Mouse (Mus musculus) limb, embryonic 12.5 days (tissue): ENCODE data around the gene Ski. TPM values are rescaled to one million over a fixed set of nuclear protein-coding genes. Genes with fewer than 3 reads are reported as not detected.

Experiments
- ATAC-seq: fragments of 200-750 bp; cut with Nextera tagmentation; 2 replicates; pipeline ENCODE4 v1.8.0; 2017; ENCODE audit warnings: low read depth, moderate TSS enrichment; ENCODE audit not compliant: insufficient number of reproducible peaks, insufficient read depth, low FRiP score, low TSS enrichment
- H3K27ac ChIP-seq: fragments of 300-500 bp; sonication (generic); 2 replicates; pipeline ENCODE4 v1.5.1; 2016; ENCODE audit warnings: mild to moderate bottlenecking, moderate library complexity
- H3K27me3 ChIP-seq: fragments of 300-500 bp; sonication (generic); 2 replicates; pipeline ENCODE4 v1.6.1; 2016; ENCODE audit warnings: mild to moderate bottlenecking, moderate library complexity
- H3K36me3 ChIP-seq: fragments of 300-500 bp; sonication (generic); 2 replicates; pipeline ENCODE4 v1.6.1; 2016; ENCODE audit warnings: mild to moderate bottlenecking, moderate library complexity
- H3K4me1 ChIP-seq: fragments of 300-500 bp; sonication (generic); replicated peaks from 2 replicates; pipeline ENCODE4 v1.6.1; 2016
- H3K4me2 ChIP-seq: fragments of 300-500 bp; sonication (generic); 2 replicates; pipeline ENCODE4 v1.6.1; 2016; ENCODE audit warnings: mild to moderate bottlenecking, moderate library complexity
- H3K4me3 ChIP-seq: fragments of 300-500 bp; sonication (generic); replicated peaks from 2 replicates; pipeline ENCODE4 v1.5.1; 2016; ENCODE audit warnings: mild to moderate bottlenecking
- H3K9ac ChIP-seq: fragments of 300-500 bp; sonication (generic); replicated peaks from 2 replicates; pipeline ENCODE4 v1.6.1; 2016; ENCODE audit warnings: mild to moderate bottlenecking, moderate library complexity
- H3K9me3 ChIP-seq: fragments of 300-500 bp; sonication (generic); 2 replicates; pipeline ENCODE4 v1.6.1; 2016; ENCODE audit warnings: mild to moderate bottlenecking, moderate library complexity
- WGBS: fragments of 180-500 bp; shearing (Covaris S2); methylation state at CpG from one replicate; pipeline ENCODE4 v1.1.7; 2016; 5-methylcytosine and 5-hydroxymethylcytosine counted together
- polyA plus RNA-seq: library from polyadenylated mRNA; unstranded; fragments of >200 nt; fragmentation: Nextera tagmentation; extraction: Ambion mirVana; gene quantifications from 2 replicates; pipeline ENCODE4 v1.2.1, GENCODE M21; 2016

The Ski gene
- polyA plus RNA-seq, 1 experiment from 2014 or later = 18.8 TPM

GRCm38 (mm10) chr4:155128411-155128810 lies 94.0 kb downstream of the Ski start:
- Histone ChIP-seq H3K27ac (no peak overlapping the region), H3K4me3 (no peak overlapping the region), H3K4me2 (no peak overlapping the region), H3K9ac (no peak overlapping the region), H3K27me3 (0 out of 2 replicates have a peak, but pooled peaks cover 5% of the 10 kb centered on the region), H3K9me3 (no peaks in the 10 kb centered on the region), H3K4me1 (peaks cover 60% of the 10 kb centered on the region), H3K36me3 (no peaks in the 10 kb centered on the region)
- WGBS = 83% methylated on average over 15 of the region's 15 CpGs
- ATAC-seq = no peak

DNA sequence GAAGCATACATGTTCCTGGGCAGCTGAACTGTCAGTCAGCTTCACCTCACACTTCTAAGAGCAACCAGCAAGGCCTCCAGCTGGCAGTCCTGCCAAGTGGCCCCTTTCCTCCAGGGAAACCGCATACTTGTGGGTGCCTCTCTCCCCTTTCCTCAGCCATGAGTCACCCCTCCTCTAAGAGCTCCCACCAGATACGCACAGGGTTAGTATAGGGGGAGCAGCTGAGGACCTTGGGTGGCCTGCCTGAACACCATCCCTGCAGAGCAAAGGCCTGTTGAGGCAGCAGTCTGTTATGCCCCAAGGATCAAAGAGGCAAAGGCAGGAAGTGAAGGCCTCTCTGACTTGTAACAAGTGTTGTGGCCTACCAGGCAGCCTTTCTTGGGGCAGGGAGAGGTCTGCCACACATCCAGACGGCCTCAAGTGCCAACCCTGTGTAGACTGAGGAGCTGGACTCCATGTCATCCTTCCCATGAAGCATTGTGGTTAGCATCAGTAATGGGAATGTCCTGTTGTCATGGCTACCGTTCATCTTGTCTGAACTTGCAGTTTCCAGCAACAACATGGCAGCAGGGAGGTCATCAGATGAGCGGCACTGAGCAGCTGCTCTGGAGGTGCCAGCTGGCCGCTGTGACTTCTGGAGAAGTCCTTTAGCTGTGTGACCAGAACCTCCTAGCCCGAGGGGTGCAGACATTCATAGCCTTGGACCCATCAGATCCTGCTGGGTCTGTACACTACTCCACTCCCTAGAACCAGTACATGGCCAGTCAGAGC lies 95.6 kb downstream of the Ski start:
- Histone ChIP-seq H3K4me2 (no peak overlapping the region), H3K27me3 (0 out of 2 replicates have a peak, but pooled peaks cover 5% of the 10 kb centered on the region), H3K27ac (no peak overlapping the region), H3K36me3 (no peaks in the 10 kb centered on the region), H3K9ac (no peak overlapping the region), H3K4me1 (peaks cover 70% of the 10 kb centered on the region), H3K4me3 (no peak overlapping the region), H3K9me3 (no peaks in the 10 kb centered on the region)
- ATAC-seq = no peak
- WGBS = 67% methylated on average over 7 of the region's 7 CpGs

DNA sequence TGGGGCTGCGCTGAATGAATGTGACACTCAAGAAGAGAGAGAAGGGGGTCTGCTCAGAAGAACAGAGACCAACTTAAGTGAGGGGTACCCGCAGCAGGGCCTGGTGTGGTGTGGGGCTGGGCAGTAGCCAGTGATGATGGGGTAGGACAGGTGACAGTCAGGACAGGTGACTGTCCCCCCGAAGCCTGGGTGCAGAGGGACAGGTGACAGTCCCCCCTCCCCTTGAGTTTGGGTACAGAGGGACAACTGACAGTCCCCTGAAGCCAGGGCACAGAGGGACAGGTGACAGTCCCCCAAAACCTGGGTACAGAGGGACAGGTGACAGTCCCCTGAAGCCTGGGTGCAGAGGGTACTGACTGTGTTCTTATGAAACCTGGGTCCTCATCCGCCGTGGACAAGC lies 96.2 kb downstream of the Ski start:
- peaks cover 75% of the 10 kb centered on the region for H3K4me1 ChIP-seq
- no peak for ATAC-seq
- 0 out of 2 replicates have a peak, but pooled peaks cover 5% of the 10 kb centered on the region for H3K27me3 ChIP-seq
- no peaks in the 10 kb centered on the region for H3K36me3 ChIP-seq
- WGBS = 85% methylated on average over 5 of the region's 5 CpGs
- no peak overlapping the region for H3K4me2 ChIP-seq
- H3K27ac ChIP-seq = no peak overlapping the region
- no peaks in the 10 kb centered on the region for H3K9me3 ChIP-seq
- H3K9ac ChIP-seq = no peak overlapping the region
- no peak overlapping the region for H3K4me3 ChIP-seq

DNA sequence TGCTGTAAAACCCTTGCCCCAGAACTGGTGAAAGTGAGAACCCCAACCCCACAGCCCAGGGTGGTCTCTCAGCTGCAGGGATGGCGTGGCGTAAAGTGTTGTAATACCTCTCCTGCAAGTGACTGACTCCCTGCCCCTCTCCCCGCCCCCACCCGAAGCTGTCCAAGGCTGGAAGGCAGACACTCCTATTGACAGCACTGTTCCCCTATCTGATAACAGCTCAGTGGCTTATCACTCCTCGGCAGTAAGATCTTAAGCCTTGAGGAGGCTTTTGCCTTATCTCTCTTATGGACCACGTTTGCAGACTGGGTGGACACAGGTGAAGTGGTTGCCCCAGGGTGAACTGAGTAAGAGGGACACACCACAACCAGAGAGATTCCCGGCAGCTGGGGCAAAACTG lies 97.1 kb downstream of the Ski start:
- Histone ChIP-seq H3K4me2 (no peak overlapping the region), H3K27me3 (0 out of 2 replicates have a peak, but pooled peaks cover 5% of the 10 kb centered on the region), H3K27ac (no peak overlapping the region), H3K9me3 (no peaks in the 10 kb centered on the region), H3K9ac (no peak overlapping the region), H3K4me1 (peaks cover 77% of the 10 kb centered on the region), H3K4me3 (no peak overlapping the region), H3K36me3 (no peaks in the 10 kb centered on the region)
- ATAC-seq = no peak
- 41% methylated on average over 7 of the region's 7 CpGs for WGBS

DNA sequence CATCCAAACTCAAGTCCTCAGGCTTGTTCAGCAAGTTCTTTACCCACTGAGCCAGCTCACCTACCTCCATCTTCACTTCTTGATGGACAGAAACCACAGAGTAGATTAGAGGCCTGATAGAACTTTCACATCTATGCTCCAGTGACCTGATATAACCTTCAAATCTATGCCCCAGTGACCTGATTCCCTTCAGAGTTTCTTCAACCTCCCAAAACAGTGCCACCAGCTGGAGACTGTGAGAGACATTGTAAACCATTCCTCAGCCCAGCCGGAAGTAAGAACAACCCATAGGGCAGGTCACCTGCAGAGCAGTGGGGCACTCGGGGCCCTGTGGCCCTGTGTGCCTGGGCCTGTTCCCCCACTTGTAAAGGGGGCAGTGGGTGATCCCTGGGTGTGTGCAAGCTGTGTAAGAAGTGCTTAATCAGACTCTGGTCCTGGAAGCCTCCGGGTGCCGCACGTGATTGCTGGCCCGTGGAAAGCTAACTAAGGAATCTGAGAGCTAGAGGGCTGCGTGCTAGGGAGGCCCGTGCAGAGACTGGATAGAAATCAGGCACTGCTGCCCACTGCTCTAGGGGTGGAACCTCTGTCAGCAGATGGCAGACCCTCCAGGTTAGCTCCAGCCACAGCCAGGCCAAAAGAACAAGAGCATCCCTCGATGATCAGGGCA lies 98.4 kb downstream of the Ski start:
- ATAC-seq = no peak
- Histone ChIP-seq H3K9ac (0 out of 2 replicates have a peak overlapping the region, but pooled peaks have one; percentile 12), H3K4me1 (peaks cover 74% of the 10 kb centered on the region), H3K27me3 (no peaks in the 10 kb centered on the region), H3K9me3 (no peaks in the 10 kb centered on the region), H3K4me2 (no peak overlapping the region), H3K4me3 (no peak overlapping the region), H3K36me3 (no peaks in the 10 kb centered on the region), H3K27ac (peak overlapping the region; percentile 97)
- WGBS = 74% methylated on average over 9 of the region's 9 CpGs

DNA sequence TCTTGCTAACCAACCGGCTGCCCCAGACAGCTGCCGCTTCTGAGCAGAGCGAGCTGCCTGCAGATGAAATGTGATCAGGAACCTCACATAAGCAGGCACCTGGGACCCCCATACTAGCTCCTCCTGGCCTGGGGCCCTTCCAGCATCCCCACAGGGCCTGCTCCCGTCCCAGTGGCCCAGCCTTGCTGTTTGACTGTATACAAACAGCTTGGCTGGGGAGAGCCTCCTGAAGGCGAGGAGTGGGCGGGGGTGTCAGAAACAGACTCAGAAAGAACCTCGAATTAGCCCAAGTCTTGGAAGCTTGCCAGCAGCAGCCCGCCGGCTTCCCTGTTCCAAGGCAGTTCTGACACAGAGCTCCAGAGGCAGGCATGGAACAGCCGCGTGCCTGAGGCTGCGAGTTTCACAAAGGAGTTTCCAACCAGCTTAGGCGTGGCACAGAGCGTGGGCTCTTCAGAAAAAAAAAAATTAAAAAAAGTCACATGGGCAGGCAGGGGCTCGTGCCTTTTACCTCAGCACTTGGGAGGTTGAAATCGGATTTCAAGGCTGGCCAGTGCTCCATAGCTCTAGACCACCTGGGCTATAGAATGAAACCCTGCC lies 99.8 kb downstream of the Ski start:
- ATAC-seq = peak; percentile 69
- no peak overlapping the region; the same call in 1 of the 2 replicates for H3K9ac ChIP-seq

DNA sequence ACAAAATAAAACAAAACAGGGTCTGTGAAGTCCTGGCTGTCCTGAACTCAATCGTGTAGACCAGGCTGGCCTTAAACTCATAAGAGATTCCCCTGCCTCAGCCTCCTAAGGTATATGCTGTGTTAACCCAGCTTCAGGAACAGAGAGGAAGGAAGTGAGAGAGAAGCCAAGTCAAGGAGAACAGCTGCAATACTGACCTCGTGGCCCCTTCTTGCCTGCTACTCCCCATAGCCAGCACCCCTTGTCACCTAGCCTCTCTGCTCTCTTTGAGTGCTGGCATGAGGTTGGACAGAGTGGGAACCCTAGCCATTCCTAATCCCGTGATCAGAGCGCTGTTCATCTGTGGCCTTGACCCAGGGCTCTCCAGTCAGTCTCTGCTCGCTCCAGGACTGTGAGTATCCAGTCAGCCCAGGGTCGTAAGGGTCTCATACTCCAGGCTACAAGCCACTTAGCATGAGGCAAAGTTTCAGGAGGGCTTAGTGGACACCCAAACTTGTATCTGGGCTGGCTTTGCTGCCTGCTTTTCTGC lies 100.4 kb downstream of the Ski start:
- no peaks in the 10 kb centered on the region for H3K36me3 ChIP-seq
- H3K27ac ChIP-seq = peak overlapping the region; percentile 97
- H3K4me1 ChIP-seq = peaks cover 75% of the 10 kb centered on the region
- H3K9me3 ChIP-seq = peaks cover 5% of the 10 kb centered on the region
- H3K9ac ChIP-seq = no peak overlapping the region
- H3K27me3 ChIP-seq = no peaks in the 10 kb centered on the region
- peak overlapping the region; percentile 45 for H3K4me2 ChIP-seq
- peak overlapping the region; percentile 9; the same call in 1 of the 2 replicates for H3K4me3 ChIP-seq
- ATAC-seq = peak; percentile 11; the same call in 1 of the 2 replicates
- 69% methylated on average over 6 of the region's 6 CpGs for WGBS

More for the DNA sequence above, 99.8 kb downstream of the Ski start:
- WGBS = 7% methylated on average over 16 of the region's 16 CpGs
- Histone ChIP-seq H3K27me3 (no peaks in the 10 kb centered on the region), H3K27ac (peak overlapping the region; percentile 97), H3K9me3 (peaks cover 5% of the 10 kb centered on the region), H3K36me3 (no peaks in the 10 kb centered on the region), H3K4me1 (peaks cover 76% of the 10 kb centered on the region), H3K4me3 (peak overlapping the region; percentile 9; the same call in 1 of the 2 replicates), H3K4me2 (peak overlapping the region; percentile 45)

DNA sequence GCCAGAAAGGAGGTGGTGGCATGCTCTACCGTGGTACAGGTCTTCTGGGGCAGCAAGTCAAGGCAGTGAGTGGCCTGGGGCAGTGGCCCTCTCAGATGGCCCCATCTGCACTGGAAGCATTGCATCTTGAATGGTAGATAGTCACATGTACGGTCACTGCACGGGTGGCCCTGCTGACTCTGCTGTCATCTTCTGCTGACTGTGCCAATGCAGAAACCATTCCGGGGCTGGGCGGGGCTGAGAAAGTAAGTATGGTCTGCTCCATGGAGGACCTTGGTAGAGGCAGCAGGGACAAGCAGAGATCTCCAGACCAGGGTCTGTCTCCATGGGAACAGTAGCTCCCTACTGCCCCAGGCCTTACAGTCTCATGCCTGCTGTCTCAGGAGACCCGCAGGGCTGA lies 101.2 kb downstream of the Ski start:
- H3K27ac ChIP-seq = peak overlapping the region; percentile 97
- no peak for ATAC-seq
- no peak overlapping the region for H3K4me3 ChIP-seq
- H3K4me1 ChIP-seq = peaks cover 68% of the 10 kb centered on the region
- no peak overlapping the region for H3K4me2 ChIP-seq
- no peaks in the 10 kb centered on the region for H3K36me3 ChIP-seq
- H3K9ac ChIP-seq = no peak overlapping the region
- H3K9me3 ChIP-seq = peaks cover 5% of the 10 kb centered on the region
- 89% methylated on average over 6 of the region's 6 CpGs for WGBS
- H3K27me3 ChIP-seq = no peaks in the 10 kb centered on the region

- H3K9ac ChIP-seq = no peak overlapping the region
- peaks cover 64% of the 10 kb centered on the region for H3K4me1 ChIP-seq
- H3K4me2 ChIP-seq = no peak overlapping the region
- peaks cover 5% of the 10 kb centered on the region for H3K9me3 ChIP-seq
- H3K27ac ChIP-seq = peak overlapping the region; percentile 97
- no peak for ATAC-seq
- H3K4me3 ChIP-seq = no peak overlapping the region
- WGBS = 49% methylated on average over 5 of the region's 5 CpGs
- no peaks in the 10 kb centered on the region for H3K36me3 ChIP-seq
- H3K27me3 ChIP-seq = no peaks in the 10 kb centered on the region
Measured at GRCm38 (mm10) chr4:155120583-155120982, 101.8 kb downstream of the Ski start.

DNA sequence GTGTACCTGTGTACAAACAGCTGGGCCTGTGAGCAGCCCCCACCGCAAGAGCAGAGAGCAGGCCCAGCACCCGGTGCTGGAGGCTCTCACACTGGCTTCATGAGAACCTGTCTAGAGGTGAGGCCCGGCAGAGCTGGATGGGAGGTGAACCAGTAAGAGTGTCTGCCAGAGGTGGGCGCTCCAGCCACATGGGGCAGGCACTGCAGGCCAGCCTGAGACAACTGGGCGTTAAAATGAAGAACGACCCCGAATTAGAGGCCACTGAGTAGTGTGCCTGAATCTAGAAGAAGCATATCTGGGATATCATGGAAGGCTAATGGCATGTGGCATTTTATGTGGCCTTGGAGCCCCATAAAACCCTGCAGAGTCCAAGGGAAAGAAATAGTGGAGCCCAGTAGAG lies 102.4 kb downstream of the Ski start:
- Histone ChIP-seq H3K4me3 (no peak overlapping the region), H3K27me3 (no peaks in the 10 kb centered on the region), H3K9me3 (peaks cover 5% of the 10 kb centered on the region), H3K27ac (peak overlapping the region; percentile 97), H3K36me3 (no peaks in the 10 kb centered on the region), H3K4me1 (peaks cover 59% of the 10 kb centered on the region), H3K4me2 (no peak overlapping the region), H3K9ac (peak overlapping the region; percentile 35)
- ATAC-seq = no peak
- 71% methylated on average over 7 of the region's 7 CpGs for WGBS

- Histone ChIP-seq H3K36me3 (no peaks in the 10 kb centered on the region), H3K4me3 (no peak overlapping the region), H3K27me3 (no peaks in the 10 kb centered on the region), H3K9ac (no peak overlapping the region), H3K4me1 (peaks cover 52% of the 10 kb centered on the region), H3K27ac (no peak overlapping the region), H3K9me3 (peaks cover 5% of the 10 kb centered on the region), H3K4me2 (no peak overlapping the region)
- ATAC-seq = no peak
- 89% methylated on average over 10 of the region's 10 CpGs for WGBS
Measured at GRCm38 (mm10) chr4:155118278-155118677, 104.1 kb downstream of the Ski start.
